Mouse (Mus musculus): Measurements from ENCODE around the gene Unc80. TPM values are rescaled to one million over a fixed set of nuclear protein-coding genes. Genes with fewer than 3 reads are reported as not detected.

Unc80 gene
- total RNA-seq, 1 experiment from 2014 or later: not detected

DNA sequence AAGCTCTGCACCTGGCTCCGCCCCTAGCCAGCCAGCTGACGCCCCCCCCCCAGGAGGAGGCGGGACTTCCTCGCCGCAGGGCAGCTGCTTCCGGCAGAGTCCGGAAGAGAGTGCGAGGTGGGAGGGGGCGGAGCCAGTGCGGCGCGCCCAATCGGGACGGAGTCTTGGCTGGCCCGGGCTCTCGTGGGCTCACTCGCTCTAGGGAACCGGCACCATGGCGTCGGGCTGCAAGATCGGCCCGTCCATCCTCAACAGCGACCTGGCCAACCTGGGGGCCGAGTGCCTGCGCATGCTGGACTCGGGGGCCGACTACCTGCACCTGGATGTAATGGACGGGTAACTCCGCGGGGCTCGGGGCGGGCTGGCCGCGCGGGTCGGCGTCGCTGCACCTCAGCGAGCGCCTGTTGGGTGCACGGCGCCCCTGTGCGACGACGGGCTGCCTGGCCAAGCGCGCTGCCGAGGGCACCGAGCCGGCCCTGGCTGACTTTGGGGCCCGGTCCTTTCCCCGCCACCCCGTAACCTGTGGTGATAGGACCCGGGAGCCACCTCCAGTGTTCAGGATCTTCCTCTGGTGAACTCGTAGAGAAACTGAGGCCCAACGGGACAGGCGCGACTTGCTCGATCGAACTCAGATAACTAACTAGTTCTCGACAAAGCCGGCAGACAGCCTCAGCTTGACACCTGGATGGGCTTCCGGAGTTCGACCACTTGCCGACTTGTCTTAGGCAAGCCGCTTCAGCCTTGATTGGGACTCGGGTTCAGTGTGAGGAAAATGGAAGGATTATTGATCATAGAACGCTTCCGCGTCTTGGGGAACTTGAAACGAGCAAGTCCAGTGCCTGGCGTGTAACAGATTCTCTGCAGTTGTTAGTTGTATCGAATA, 232.8 kb downstream of the Unc80 start, which contains the start of gene Rpe:
Rpe (plus strand) TSS at position 139 of the 883 bp plus-strand sequence.
- peak; percentile 98 for ATAC-seq (replicated peaks; ENCODE audit: low read depth, poor library complexity, severe bottlenecking)

DNA sequence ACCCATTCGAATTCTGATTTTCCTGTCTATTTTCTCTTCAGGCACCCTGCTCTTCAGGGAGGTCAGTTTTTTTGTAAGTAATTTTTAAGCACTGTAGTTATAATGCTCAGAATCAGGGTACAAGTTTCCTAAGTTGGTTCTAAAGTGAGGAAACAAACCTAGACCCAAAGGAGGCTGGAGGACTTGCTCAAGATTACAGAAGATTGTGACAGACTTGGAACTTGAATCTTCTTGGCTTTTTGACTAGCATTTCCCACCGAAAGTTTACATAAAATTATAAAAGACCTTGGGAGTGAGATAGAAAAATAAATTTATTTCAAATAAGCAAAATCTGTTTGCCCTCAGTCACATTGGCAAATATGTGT, 233.4 kb downstream of the Unc80 start:
- ATAC-seq (replicated peaks; ENCODE audit: low read depth, poor library complexity, severe bottlenecking): no peak

DNA sequence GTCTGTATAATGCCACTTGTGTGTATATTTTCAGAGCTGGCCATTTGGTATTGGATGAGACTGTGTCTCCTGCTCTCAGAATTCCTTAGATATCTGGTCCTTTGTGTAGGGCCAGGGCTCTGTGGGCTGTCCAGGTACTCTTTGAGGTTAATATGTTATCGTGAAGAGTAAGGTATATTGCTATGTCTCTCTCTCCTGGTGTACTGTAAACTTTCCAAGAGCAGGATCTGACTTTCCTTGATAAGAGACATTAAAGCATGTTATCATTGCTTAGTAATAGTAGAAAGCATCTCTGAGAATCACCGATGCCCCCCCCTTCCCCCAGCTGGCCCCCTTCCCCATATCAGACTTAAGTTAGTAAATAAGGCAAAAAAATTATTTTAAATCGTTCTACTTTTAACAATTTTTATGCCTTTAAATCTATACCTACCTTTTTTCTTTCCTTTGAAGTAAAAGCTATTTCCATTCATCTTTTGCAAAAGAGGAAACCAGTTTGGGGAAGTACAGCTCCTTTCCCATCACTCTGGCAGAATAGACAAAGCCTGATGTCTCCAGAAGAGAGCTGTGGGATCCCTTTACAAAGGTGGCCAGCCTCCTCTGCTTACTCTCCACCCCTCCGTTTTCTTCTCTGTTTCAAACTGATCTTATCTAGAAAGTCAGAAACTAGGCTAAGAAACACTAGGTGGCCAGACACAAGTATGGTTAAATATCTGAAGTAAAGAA, 234.6 kb downstream of the Unc80 start:
- ATAC-seq (replicated peaks; ENCODE audit: low read depth, poor library complexity, severe bottlenecking): no peak

DNA sequence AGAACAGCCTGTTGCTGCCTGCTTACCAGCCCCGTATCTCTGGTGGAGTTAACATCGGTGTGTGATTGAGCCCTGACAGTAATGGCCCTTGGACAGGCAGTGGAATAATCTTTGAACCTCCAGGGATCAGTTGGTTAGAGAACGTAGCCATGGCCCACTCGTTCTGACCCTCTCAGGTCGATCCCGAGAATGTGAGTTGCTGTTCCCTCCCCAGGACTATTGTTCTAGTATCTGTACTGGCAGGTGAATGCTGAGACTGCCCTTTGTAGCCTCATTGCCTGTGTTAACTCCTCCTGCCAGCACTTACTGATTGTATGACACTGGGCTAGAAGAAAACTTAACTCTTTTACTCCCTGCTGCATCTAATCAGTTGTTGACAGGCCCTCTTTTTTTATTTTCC, 236.4 kb downstream of the Unc80 start:
- ATAC-seq (replicated peaks; ENCODE audit: low read depth, poor library complexity, severe bottlenecking): no peak

DNA sequence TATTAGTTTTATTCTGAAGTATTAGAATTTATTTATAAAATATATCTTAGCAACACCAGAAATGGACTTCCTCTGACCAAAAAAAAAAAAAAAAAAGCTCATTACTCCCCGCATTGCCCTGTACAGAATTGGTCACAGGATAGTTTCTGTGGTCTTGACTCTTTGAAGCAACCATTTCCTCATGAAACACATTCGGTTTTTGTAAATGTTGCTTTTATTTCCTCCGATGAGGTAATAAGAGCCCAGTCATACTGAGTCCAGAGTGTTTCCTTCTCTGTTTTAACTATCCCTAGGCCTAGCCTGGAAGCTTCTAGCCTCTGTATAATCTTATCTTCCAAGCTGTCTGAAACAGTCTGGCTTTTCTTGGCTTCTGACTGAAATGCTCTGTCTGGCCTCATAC, 244.7 kb downstream of the Unc80 start:
- ATAC-seq (replicated peaks; ENCODE audit: low read depth, poor library complexity, severe bottlenecking): no peak; the same call in 1 of the 2 replicates

DNA sequence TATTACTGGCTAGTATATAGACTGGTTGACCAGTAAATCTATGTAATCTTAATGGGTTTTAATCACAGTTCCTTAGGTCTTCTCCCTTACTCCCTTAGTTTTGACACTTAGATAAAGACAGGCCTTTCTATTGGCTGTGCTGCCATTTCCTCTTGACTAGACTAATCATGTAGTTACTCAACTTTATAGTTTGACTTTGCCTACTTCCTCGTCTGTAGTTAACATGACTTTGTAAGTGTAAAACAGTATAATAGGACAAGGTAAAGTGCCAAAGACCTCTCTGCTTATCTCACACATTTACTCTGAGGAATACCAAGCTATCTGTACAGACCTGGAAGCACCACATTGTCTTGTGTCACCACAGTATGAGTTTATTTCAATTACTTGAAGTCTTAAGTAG, 262.4 kb downstream of the Unc80 start:
- no peak for ATAC-seq (replicated peaks; ENCODE audit: low read depth, poor library complexity, severe bottlenecking)

Other genes with a start within 250 kb of the Unc80 start
- 34.3 and 38.9 TPM in 2 replicates for gene Rpe, start 232.5 kb downstream of the Unc80 start, total RNA-seq (2017)